Mouse (Mus musculus): Measurements from ENCODE around the gene Ahcyl2.
"Not testable (repeated sequence)": the region's sequence is repeated elsewhere in the genome, so short reads cannot be mapped to it uniquely, and the experiment has no call there.

The Ahcyl2 gene

GRCm38 (mm10) chr6:29767813-29768660, at the start of gene Ahcyl2:
Gene Ahcyl2, plus strand, starts transcription at chr6:29768011.
- DNase-seq (ENCODE audit: low spot score): peak; percentile 85

DNA sequence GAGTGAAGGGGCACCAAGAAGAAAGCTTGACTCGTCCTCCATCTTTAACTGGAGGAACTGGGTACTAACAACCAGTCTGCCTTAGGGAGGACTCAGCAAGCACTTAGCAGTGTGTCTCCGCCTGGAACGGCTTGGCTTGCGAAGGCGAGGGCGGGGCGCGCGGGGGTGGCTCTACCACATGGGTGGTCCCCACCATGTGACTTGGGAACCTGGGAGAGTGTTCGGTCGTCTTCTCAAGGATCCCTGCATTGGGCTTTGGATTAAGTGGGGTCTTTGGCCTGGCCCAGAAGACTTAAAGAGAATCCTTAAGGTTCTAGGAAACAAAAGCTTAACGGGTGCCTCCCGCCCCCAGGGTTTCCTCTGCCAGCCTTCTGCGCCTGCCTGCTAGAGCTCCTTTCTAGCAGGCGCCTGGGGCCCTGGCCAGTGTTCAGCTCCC, 48.9 kb upstream of the Ahcyl2 start:
- DNase-seq (ENCODE audit: low spot score): no peak

DNA sequence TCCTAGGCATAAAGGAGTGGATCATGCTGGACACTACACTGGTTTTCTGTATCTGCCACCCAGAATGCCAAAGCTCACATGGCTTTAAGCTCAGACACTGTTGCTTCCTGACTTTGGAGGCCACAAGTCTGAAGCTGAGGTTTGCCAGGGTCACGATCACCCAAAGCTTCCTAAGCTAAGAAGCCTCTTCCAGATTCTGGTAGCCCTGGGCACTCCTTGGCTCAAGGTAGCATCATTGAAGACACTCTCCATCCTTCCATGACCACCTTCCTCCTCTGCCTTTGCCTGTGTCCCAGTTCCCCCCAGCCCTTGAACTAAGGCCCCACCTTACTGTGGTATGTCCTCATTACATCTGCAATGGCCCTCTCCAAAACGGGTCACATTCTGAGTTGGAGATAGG, 45.9 kb upstream of the Ahcyl2 start:
- no peak for DNase-seq (ENCODE audit: low spot score)

GRCm38 (mm10) chr6:29726576-29727200, 41.1 kb upstream of the Ahcyl2 start:
- DNase-seq (ENCODE audit: low spot score): no peak

DNA sequence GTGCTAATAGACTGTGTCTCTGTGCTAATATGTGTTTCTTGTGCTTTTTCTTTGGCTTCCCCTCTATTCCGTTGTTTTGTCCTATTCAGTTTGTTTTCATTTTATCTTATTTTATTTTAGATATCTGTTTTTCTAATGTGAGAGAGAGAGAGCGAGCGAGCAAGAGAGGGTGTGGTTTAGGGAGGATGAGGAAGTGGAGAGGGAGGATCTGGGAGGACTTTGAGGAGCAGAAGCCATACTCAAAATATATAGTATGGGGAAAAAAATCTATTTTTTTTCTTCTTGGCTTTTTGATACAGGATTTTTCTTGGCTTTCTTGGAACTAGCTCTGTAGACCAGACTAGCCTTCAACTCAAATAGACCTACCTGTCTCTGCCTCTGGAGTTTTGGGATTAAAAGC, 39.8 kb upstream of the Ahcyl2 start:
- DNase-seq (ENCODE audit: low spot score): no peak

- DNase-seq (ENCODE audit: low spot score): no peak
Measured at GRCm38 (mm10) chr6:29729491-29729890, 38.3 kb upstream of the Ahcyl2 start.

DNA sequence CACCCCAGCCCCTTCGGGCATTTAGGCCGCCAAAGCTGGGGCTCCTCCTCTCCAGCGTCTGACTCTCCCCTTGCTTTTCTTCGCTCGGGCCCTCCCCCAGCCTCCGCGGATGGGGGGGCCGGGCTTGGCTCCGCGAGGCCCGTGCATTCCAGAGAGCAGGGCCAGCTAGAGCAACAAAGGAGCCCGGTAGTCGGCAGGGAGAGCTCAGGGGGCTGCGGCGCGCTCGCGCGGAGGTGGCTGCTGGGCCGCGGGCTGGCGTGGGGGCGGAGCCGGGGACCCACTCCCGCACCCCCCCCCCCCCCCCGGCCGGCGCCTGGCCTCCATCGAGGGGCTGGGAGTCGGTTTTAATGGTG, 32.5 kb upstream of the Ahcyl2 start, which contains the start of gene Smo:
Smo (plus strand) TSS at position 168 of the 353 bp plus-strand sequence.
- no peak for DNase-seq (ENCODE audit: low spot score)

DNA sequence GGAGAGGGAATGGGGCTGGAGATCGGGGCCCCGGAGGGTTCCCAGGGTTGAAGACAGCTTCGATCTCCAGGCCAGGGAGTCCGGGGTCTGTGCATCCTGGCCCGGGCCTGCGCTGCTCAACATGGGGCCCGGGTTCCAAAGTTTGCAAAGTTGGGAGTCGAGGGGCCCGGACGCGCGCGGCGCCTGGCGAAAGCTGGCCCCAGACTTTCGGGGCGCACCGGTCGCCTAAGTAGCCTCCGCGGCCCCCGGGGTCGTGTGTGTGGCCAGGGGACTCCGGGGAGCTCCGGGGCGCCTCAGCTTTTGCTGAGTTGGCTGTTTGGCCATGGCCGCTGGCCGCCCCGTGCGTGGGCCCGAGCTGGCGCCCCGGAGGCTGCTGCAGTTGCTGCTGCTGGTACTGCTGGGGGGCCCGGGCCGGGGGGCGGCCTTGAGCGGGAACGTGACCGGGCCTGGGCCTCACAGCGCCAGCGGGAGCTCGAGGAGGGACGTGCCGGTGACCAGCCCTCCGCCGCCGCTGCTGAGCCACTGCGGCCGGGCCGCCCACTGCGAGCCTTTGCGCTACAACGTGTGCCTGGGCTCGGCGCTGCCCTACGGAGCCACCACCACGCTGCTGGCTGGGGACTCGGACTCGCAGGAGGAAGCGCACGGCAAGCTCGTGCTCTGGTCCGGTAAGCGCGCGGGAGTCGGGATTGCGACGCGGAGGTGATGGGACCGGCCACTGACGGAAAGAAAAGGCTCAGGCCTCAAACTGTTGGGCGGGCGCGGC, 31.9 kb upstream of the Ahcyl2 start:
- DNase-seq (ENCODE audit: low spot score): no peak

GRCm38 (mm10) chr6:29736610-29737458, 31.0 kb upstream of the Ahcyl2 start:
- DNase-seq (ENCODE audit: low spot score): no peak

DNA sequence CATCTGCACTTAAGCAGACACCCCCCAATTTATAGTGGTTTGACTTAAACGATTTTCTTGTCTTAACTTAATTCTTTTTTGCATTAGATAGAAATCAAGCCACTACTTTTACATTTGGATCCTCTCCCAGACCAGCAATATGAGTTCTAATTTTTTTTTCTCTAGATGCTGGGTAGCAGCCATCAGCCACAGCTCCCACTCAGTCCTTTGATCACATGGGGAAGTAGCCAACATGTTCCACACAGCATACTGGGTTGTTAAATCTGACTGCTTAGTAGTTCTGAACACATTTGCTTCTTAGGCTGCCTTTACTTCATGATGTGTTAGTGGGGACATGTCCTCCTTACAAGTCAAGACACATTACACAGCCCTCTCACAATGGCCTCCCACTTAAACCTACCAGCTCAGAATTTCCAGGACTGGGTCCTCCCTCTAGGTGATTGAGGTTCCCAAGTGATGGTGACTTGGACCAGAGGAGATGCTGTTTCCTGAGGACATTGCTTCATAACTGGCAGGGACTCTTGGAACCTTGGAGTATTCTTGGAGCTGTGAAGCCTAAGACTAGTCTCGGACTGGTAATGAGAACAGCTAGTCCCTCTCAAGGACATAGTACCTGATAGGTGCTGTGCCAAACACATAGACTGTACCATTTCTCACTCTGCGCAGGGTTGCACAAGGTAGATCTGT, 16.2 kb upstream of the Ahcyl2 start:
- no peak for DNase-seq (ENCODE audit: low spot score)

- DNase-seq (ENCODE audit: low spot score): no peak
Measured at GRCm38 (mm10) chr6:29753336-29753735, 14.5 kb upstream of the Ahcyl2 start.

- no peak for DNase-seq (ENCODE audit: low spot score)
Measured at GRCm38 (mm10) chr6:29756001-29756400, 11.8 kb upstream of the Ahcyl2 start.

- DNase-seq (ENCODE audit: low spot score): no peak
Measured at GRCm38 (mm10) chr6:29756476-29756875, 11.3 kb upstream of the Ahcyl2 start.

GRCm38 (mm10) chr6:29758417-29758816, 9.4 kb upstream of the Ahcyl2 start:
- peak; percentile 79 for DNase-seq (ENCODE audit: low spot score)

DNA sequence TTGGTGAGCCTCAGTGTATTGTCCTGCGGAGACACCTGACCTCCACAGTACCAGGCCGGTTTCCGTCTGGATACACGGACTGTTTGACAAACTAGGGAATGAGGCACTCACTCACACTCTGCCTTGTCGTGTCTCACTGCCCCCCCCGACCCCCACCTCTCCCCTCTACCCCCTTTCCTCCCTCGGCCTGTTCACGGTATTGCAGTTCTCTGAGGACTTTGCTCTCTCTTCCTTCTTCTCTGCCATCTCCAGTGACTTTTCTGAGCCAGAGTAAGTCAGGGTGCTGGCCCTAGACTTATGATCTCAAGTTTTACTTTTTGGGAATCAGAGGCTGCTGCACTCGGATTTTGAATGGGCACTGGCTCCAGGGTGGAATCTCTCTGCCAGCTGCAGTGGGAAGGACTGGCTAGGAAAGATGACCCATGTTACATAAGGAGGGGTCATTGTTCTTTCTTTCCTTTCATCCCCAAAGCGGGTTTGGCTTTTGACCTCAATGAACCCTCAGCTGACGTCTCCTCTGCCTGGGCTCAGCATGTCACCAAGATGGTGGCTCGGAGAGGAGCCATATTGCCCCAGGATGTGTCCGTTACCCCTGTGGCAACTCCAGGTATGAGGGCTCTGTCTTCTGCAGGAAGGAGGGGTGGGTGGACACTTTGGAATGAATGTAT, 8.7 kb upstream of the Ahcyl2 start:
- DNase-seq (ENCODE audit: low spot score): no peak

GRCm38 (mm10) chr6:29760397-29760796, 7.4 kb upstream of the Ahcyl2 start:
- DNase-seq (ENCODE audit: low spot score): not testable (repeated sequence)

- DNase-seq (ENCODE audit: low spot score): no peak
Measured at GRCm38 (mm10) chr6:29761282-29761681, 6.5 kb upstream of the Ahcyl2 start.

DNA sequence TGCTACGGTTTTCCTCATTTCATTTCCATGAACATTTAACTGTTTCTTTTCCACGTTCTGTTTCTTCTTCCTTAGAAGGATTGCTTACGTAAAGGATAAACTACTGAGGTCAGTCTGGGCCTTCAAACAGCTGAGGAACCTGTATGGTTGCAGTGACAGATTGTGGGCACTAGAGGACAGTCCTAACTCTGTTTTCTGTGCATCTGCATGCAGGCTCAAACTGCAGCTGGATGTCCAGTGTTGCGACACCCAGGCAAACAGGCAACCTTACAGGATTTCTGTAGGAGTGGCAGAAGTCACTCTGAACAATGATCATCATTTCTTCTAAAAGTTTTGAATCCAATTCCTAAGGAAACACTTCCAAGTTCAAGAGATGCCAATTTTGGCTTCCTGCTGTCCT, 5.3 kb upstream of the Ahcyl2 start:
- DNase-seq (ENCODE audit: low spot score): peak; percentile 40

DNA sequence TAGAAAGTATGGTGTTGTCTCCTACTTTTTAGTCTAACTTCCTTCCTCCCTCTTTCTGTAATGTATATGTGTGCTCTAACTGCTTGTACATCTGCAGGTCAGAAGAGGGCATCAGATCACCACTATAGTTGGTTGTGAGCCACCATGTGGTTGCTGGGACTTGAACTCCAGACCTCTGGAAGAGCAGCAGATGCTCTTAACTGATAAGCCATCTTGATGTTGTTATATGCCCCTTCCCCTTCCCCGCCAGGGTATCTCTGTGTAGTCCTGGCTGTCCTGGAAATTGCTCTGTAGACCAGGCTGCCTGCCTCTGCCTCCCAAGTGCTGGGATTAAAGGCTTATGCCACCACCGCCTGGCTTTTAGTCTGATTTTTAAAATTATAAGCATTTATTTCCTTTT, 937 bp upstream of the Ahcyl2 start:
- DNase-seq (ENCODE audit: low spot score): no peak

DNA sequence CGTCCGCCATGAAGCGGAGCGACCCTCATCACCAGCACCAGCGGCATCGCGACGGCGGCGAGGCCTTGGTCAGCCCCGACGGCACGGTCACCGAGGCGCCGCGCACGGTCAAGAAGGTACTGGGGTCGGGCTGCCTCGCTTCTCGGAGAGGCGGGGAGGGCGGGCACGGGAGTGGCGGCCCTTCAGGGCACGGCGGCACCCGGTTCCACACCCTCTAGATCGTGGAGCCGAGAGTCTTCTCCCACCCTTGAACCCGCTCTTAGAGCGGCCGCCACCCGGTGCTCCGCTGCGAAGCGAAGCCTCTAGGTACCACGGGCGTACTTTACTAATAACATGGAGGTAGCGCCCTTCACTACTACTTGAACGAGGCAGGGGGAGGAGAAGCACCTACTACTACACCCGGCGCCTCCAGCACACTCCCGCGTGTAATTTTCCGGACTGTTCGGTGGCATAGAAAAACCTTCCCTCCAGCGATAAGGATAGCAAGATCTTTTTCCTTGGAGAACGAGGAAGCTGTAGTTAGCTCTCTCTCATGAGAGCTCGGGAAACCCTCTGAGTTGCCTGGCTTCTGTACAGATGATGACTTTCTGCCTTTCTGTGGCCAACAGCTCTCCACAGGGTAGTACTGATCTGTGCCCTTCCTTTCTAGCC, 1.1 kb downstream of the Ahcyl2 start:
- DNase-seq (ENCODE audit: low spot score): peak; percentile 36

All from c-Kit-positive CD71-positive TER-119-positive erythroid progenitor cells, embryonic 14.5 days (primary cell).